Mouse (Mus musculus) liver, postnatal 0 days (tissue): ENCODE measurements at regions not wholly inside any gene's neighbourhood (a gene's known extent, or its start where the extent isn't known, plus 50 kb on each side); places are given as distances from the start of the nearest gene placed in this dataset.

Source experiments
- CTCF ChIP-seq: sonication (generic); IDR thresholded peaks from 2 replicates; pipeline ENCODE4 v1.5.1; 2016; ENCODE audit warnings: antibody characterized with exemption, low read depth
- EP300 ChIP-seq: IDR thresholded peaks from 2 replicates; pipeline ENCODE4 v1.6.1; 2016; ENCODE audit warnings: antibody characterized with exemption, low read depth, mild to moderate bottlenecking

- no peak for TF ChIP-seq CTCF
- TF ChIP-seq EP300: no peak
Measured at GRCm38 (mm10) chr1:45619008-45619407, 115.9 kb upstream of the Col5a2 start.
